Mouse (Mus musculus): ENCODE data around the gene Schip1. TPM values are rescaled to one million over a fixed set of nuclear protein-coding genes. Genes with fewer than 3 reads are reported as not detected.

Gene Schip1
- polyA plus RNA-seq, 2 experiments: 1.1 to 1.6 TPM

DNA sequence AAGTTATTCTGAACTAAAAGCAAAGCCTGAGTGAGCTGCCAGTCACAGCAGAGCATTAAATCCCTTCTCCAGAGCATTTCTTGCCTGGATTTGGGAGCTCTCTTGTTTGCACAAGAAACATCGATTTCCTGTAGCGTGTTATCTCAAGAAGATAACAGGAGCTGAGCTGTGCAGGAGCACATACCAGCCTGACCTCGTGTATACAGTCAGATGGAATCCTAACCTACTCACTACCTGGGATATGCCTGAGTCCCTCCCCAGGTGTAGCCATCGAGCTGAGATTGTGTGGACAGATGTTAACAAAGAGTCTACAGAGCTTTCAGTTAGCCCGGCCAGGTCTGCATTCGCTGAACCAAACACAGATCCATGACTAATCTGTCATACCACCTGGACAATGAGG lies 494.1 kb downstream of the Schip1 start:
- no peak for TF ChIP-seq EP300 (IDR thresholded peaks at IDR 0.05; ENCODE audit: low read depth)
- TF ChIP-seq CTCF (IDR thresholded peaks at IDR 0.05; ENCODE audit: low read depth): no peak
- Histone ChIP-seq H3K9ac (replicated peaks) (no peak overlapping the region), H3K27me3 (ENCODE audit: control insufficient read depth, insufficient read depth, low read length) (no peaks in the 10 kb centered on the region), H3K27ac (no peak overlapping the region), H3K4me3 (ENCODE audit: insufficient read depth in 1 of 2, low read depth in 2 of 2, low read length in 2 of 2) (no peak overlapping the region), H3K4me1 (replicated peaks; ENCODE audit: control insufficient read depth in 2 of 2, insufficient read depth in 2 of 2, low read length in 1 of 2) (peaks cover 0 to 4% of the 10 kb centered on the region in 2 experiments; a peak in 1 of 4 replicates), H3K9me3 (ENCODE audit: control insufficient read depth, low read length) (no peaks in the 10 kb centered on the region), H3K36me3 (replicated peaks; ENCODE audit: control insufficient read depth, insufficient read depth, low read depth) (no peaks in the 10 kb centered on the region), H3K4me2 (ENCODE audit: low read depth) (no peak overlapping the region)
- no peak for DNase-seq (ENCODE audit: low read depth in 3 of 3, low spot score in 3 of 3)
- 52% methylated on average over 6 of the region's 6 CpGs for WGBS (ENCODE audit: insufficient replicate concordance)
- ATAC-seq (ENCODE audit: insufficient read depth): no peak

- TF ChIP-seq CTCF (IDR thresholded peaks at IDR 0.05; ENCODE audit: low read depth) (no peak), EP300 (IDR thresholded peaks at IDR 0.05; ENCODE audit: low read depth) (no peak)
- DNase-seq (ENCODE audit: low read depth in 3 of 3, low spot score in 3 of 3): no peak
- Histone ChIP-seq H3K27me3 (ENCODE audit: control insufficient read depth, insufficient read depth, low read length) (no peaks in the 10 kb centered on the region), H3K9ac (replicated peaks) (no peak overlapping the region), H3K4me1 (replicated peaks; ENCODE audit: control insufficient read depth in 2 of 2, insufficient read depth in 2 of 2, low read length in 1 of 2) (peaks cover 0 to 3% of the 10 kb centered on the region in 2 experiments; a peak in 1 of 4 replicates), H3K27ac (no peak overlapping the region), H3K36me3 (replicated peaks; ENCODE audit: control insufficient read depth, insufficient read depth, low read depth) (no peaks in the 10 kb centered on the region), H3K9me3 (ENCODE audit: control insufficient read depth, low read length) (no peaks in the 10 kb centered on the region), H3K4me3 (ENCODE audit: insufficient read depth in 1 of 2, low read depth in 2 of 2, low read length in 2 of 2) (no peak overlapping the region), H3K4me2 (ENCODE audit: low read depth) (no peak overlapping the region)
- no peak for ATAC-seq (ENCODE audit: insufficient read depth)
- WGBS (ENCODE audit: insufficient replicate concordance): 56% methylated on average over 5 of the region's 5 CpGs
Observed at GRCm38 (mm10) chr3:68560057-68560456, 495.5 kb downstream of the Schip1 start.

DNA sequence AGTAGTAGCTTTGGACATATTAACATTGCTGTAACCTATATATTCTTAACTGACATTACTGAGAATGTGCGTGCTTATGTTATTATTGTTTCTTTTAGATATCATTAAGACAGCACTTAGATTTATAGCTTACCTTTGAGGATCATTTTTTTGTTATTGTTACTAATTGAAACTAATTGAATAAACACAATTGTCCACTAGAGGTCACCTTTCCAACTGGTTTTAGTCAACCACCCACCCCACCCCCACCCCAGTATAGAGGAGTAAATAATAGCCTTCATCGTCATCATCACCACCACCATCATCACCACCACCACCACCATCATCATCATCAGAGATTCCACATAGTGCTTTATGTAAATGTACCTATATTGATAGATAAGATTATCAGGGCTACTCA lies 498.2 kb downstream of the Schip1 start:
- Histone ChIP-seq H3K36me3 (replicated peaks; ENCODE audit: control insufficient read depth, insufficient read depth, low read depth) (no peaks in the 10 kb centered on the region), H3K9ac (replicated peaks) (no peak overlapping the region), H3K4me1 (replicated peaks; ENCODE audit: control insufficient read depth in 2 of 2, insufficient read depth in 2 of 2, low read length in 1 of 2) (no peaks in the 10 kb centered on the region), H3K4me3 (ENCODE audit: insufficient read depth in 1 of 2, low read depth in 2 of 2, low read length in 2 of 2) (no peak overlapping the region), H3K27me3 (ENCODE audit: control insufficient read depth, insufficient read depth, low read length) (no peaks in the 10 kb centered on the region), H3K9me3 (ENCODE audit: control insufficient read depth, low read length) (no peaks in the 10 kb centered on the region), H3K27ac (no peak overlapping the region), H3K4me2 (ENCODE audit: low read depth) (no peak overlapping the region)
- WGBS (ENCODE audit: insufficient replicate concordance): 65% methylated on average over 2 of the region's 2 CpGs
- ATAC-seq (ENCODE audit: insufficient read depth) (no peak), DNase-seq (ENCODE audit: low read depth in 3 of 3, low spot score in 3 of 3) (no peak)
- TF ChIP-seq EP300 (IDR thresholded peaks at IDR 0.05; ENCODE audit: low read depth) (no peak), CTCF (IDR thresholded peaks at IDR 0.05; ENCODE audit: low read depth) (no peak)

- H3K9me3 ChIP-seq (ENCODE audit: control insufficient read depth, low read length): no peaks in the 10 kb centered on the region
- H3K4me2 ChIP-seq (ENCODE audit: low read depth): no peak overlapping the region
- TF ChIP-seq EP300 (IDR thresholded peaks at IDR 0.05; ENCODE audit: low read depth): no peak
- TF ChIP-seq CTCF (IDR thresholded peaks at IDR 0.05; ENCODE audit: low read depth): no peak
- DNase-seq (ENCODE audit: low read depth in 3 of 3, low spot score in 3 of 3) (no peak), ATAC-seq (ENCODE audit: insufficient read depth) (no peak)
- no peak overlapping the region for H3K9ac ChIP-seq (replicated peaks)
- H3K4me3 ChIP-seq (ENCODE audit: insufficient read depth in 1 of 2, low read depth in 2 of 2, low read length in 2 of 2): no peak overlapping the region
- 57% methylated on average over 8 of the region's 8 CpGs for WGBS (ENCODE audit: insufficient replicate concordance)
- H3K4me1 ChIP-seq (replicated peaks; ENCODE audit: control insufficient read depth in 2 of 2, insufficient read depth in 2 of 2, low read length in 1 of 2): no peaks in the 10 kb centered on the region
- H3K36me3 ChIP-seq (replicated peaks; ENCODE audit: control insufficient read depth, insufficient read depth, low read depth): no peaks in the 10 kb centered on the region
- no peaks in the 10 kb centered on the region for H3K27me3 ChIP-seq (ENCODE audit: control insufficient read depth, insufficient read depth, low read length)
- no peak overlapping the region for H3K27ac ChIP-seq
Observed at GRCm38 (mm10) chr3:68563922-68564321, 499.3 kb downstream of the Schip1 start.

DNA sequence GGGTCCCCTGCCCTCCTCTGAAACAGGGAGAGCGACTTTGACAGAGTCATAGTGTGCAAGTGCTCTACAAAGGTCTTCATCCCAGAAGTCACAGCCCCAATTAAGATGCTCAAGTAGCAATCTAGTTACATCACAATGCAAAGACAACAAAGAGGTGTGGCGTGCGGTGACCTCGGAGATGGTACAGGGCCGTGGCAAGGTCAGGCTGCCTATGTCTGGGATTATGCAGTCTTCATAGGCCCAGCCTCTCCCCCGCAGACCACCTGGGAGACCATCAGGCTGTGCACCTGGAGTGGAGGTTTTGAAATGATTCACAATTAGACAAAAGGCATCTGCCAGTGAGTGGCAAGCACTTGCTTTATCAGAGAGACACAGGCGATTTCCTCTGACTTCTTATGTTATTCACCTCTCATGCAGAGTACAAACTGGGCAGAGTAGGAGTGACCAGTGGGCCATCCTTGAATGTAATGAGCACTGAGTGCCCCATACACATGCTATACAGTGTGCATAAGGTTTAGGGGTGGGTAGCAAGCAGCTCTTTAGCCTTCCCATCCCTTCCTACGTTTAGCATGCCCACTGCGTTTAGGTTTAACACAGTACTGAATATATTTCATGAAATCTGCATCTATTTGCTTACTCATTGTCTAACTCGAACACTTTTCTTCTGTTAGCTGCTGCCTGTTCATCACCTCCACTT lies 500.5 kb downstream of the Schip1 start:
- no peak overlapping the region for H3K27ac ChIP-seq
- no peak for DNase-seq (ENCODE audit: low read depth in 3 of 3, low spot score in 3 of 3)
- TF ChIP-seq EP300 (IDR thresholded peaks at IDR 0.05; ENCODE audit: low read depth): no peak
- TF ChIP-seq CTCF (IDR thresholded peaks at IDR 0.05; ENCODE audit: low read depth): no peak
- no peaks in the 10 kb centered on the region for H3K27me3 ChIP-seq (ENCODE audit: control insufficient read depth, insufficient read depth, low read length)
- H3K9me3 ChIP-seq (ENCODE audit: control insufficient read depth, low read length): no peaks in the 10 kb centered on the region
- no peak overlapping the region for H3K4me3 ChIP-seq (ENCODE audit: insufficient read depth in 1 of 2, low read depth in 2 of 2, low read length in 2 of 2)
- no peak overlapping the region for H3K4me2 ChIP-seq (ENCODE audit: low read depth)
- no peak overlapping the region for H3K9ac ChIP-seq (replicated peaks)
- ATAC-seq (ENCODE audit: insufficient read depth): no peak
- H3K36me3 ChIP-seq (replicated peaks; ENCODE audit: control insufficient read depth, insufficient read depth, low read depth): no peaks in the 10 kb centered on the region
- WGBS (ENCODE audit: insufficient replicate concordance): 64% methylated on average over 10 of the region's 10 CpGs
- no peaks in the 10 kb centered on the region for H3K4me1 ChIP-seq (replicated peaks; ENCODE audit: control insufficient read depth in 2 of 2, insufficient read depth in 2 of 2, low read length in 1 of 2)
